Mouse (Mus musculus): ENCODE data around the gene 9530053A07Rik. TPM values are rescaled to one million over a fixed set of nuclear protein-coding genes. Genes with fewer than 3 reads are reported as not detected.
"Not testable (repeated sequence)": the region's sequence is repeated elsewhere in the genome, so short reads cannot be mapped to it uniquely, and the experiment has no call there.

9530053A07Rik gene
- polyA plus RNA-seq, 1 experiment from 2014 or later = 0.06 TPM

DNA sequence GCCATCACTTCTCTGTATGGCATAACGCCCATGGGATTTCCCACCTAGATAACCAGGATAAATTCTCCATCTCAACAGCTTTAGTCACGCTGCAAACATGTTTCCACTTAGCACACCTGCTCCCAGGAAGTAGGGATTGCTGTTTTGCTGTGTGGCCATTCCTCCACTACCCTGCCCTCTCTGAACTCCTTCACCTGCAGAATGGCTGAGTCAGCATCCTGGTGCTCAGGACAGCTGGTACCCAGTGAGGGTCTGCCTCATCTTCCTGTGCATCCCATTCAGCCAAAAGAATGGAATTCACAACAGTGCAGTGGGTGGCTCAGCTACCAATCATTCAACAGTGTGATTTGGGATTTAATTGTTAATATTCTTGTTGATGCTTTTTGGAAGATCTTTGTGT, 14.6 kb upstream of the 9530053A07Rik start:
- WGBS = 80% methylated on average over 2 of the region's 2 CpGs
- H3K27ac ChIP-seq (ENCODE audit: low read length) = no peak overlapping the region
- no peak for ATAC-seq

DNA sequence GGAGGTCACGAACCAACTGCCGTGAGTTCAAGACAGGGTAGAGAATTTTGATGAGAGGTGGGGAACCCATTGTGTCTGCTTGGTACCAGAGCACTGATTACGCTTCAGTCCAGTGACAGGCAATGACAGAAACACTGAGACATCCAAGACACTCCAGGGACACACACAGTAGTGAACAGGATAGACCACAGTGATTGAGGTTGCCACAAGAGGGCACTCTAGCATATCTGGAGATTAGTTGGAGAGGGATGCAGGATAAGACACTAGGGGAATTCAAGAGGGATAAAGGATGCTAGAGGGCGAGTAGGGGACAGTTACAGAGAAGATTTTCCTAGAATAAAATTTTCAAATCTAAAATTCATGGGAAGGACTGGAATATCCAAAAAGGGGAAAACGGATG, 8.3 kb downstream of the 9530053A07Rik start:
- 55% methylated on average over 5 of the region's 5 CpGs for WGBS
- Histone ChIP-seq H3K27ac (ENCODE audit: low read length) (no peak overlapping the region), H3K36me3 (ENCODE audit: control insufficient read depth, insufficient read depth, low read length) (no peaks in the 10 kb centered on the region), H3K9ac (ENCODE audit: low read depth, low read length) (no peak overlapping the region), H3K4me3 (ENCODE audit: low read length) (no peak overlapping the region), H3K4me2 (ENCODE audit: low read depth, low read length) (no peak overlapping the region), H3K9me3 (ENCODE audit: control insufficient read depth, low read length) (no peaks in the 10 kb centered on the region), H3K27me3 (replicated peaks; ENCODE audit: control insufficient read depth, insufficient read depth, low read length) (no peaks in the 10 kb centered on the region), H3K4me1 (ENCODE audit: control insufficient read depth, insufficient read depth, low read length) (no peaks in the 10 kb centered on the region)
- no peak for ATAC-seq

More for the DNA sequence above, 14.6 kb upstream of the 9530053A07Rik start:
- Histone ChIP-seq H3K36me3 (ENCODE audit: control insufficient read depth, insufficient read depth, low read length) (no peaks in the 10 kb centered on the region), H3K9ac (ENCODE audit: low read depth, low read length) (no peak overlapping the region), H3K4me1 (ENCODE audit: control insufficient read depth, insufficient read depth, low read length) (no peaks in the 10 kb centered on the region), H3K9me3 (ENCODE audit: control insufficient read depth, low read length) (no peaks in the 10 kb centered on the region), H3K27me3 (replicated peaks; ENCODE audit: control insufficient read depth, insufficient read depth, low read length) (no peaks in the 10 kb centered on the region), H3K4me3 (ENCODE audit: low read length) (no peak overlapping the region), H3K4me2 (ENCODE audit: low read depth, low read length) (no peak overlapping the region)

GRCm38 (mm10) chr7:28148263-28148662, 19.0 kb downstream of the 9530053A07Rik start:
- Histone ChIP-seq H3K4me2 (ENCODE audit: low read depth, low read length) (no peak overlapping the region), H3K36me3 (ENCODE audit: control insufficient read depth, insufficient read depth, low read length) (no peaks in the 10 kb centered on the region), H3K4me3 (ENCODE audit: low read length) (no peak overlapping the region), H3K27me3 (replicated peaks; ENCODE audit: control insufficient read depth, insufficient read depth, low read length) (no peaks in the 10 kb centered on the region), H3K9ac (ENCODE audit: low read depth, low read length) (no peak overlapping the region), H3K9me3 (ENCODE audit: control insufficient read depth, low read length) (no peaks in the 10 kb centered on the region), H3K27ac (ENCODE audit: low read length) (no peak overlapping the region), H3K4me1 (ENCODE audit: control insufficient read depth, insufficient read depth, low read length) (no peaks in the 10 kb centered on the region)
- ATAC-seq = 0 out of 2 replicates have a peak, but pooled peaks have one; percentile 40
- 17% methylated on average over 3 of the region's 3 CpGs for WGBS

GRCm38 (mm10) chr7:28149841-28150240, 20.6 kb downstream of the 9530053A07Rik start:
- Histone ChIP-seq H3K27me3 (replicated peaks; ENCODE audit: control insufficient read depth, insufficient read depth, low read length) (no peaks in the 10 kb centered on the region), H3K4me2 (ENCODE audit: low read depth, low read length) (no peak overlapping the region), H3K9me3 (ENCODE audit: control insufficient read depth, low read length) (no peaks in the 10 kb centered on the region), H3K9ac (ENCODE audit: low read depth, low read length) (no peak overlapping the region), H3K27ac (ENCODE audit: low read length) (no peak overlapping the region), H3K4me1 (ENCODE audit: control insufficient read depth, insufficient read depth, low read length) (no peaks in the 10 kb centered on the region), H3K4me3 (ENCODE audit: low read length) (no peak overlapping the region), H3K36me3 (ENCODE audit: control insufficient read depth, insufficient read depth, low read length) (no peaks in the 10 kb centered on the region)
- no peak for ATAC-seq
- WGBS = 81% methylated on average over 1 of the region's 1 CpGs

DNA sequence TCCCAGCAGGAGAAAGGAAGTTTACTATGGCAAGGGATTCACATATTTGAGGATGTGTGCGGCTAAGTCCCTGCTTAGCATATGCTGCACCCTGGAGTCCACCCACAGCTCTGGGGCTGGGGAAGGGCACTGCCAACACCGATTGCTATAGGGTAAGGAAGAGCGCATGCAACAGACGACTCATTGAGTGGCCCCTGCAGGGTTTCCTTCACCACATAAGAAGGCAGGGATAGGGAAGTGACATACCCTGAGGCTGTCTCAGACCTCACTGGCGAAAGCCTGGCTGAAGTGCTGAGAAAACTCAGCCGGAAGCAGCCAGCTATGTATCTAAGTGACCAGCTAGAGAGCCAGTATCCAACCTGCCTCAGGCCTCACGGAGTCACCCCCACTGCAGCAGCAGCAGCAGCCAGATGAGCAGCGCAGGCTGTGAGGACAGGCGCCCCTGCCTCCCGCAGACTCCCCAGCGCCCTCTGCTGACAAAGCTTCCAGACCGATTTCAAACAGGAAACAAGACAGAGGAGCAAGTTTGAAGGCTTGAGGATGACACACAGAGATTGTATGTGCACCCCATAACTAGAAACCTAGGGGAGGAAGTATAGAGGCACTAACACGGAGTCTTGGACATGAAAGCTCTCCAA, 22.4 kb downstream of the 9530053A07Rik start:
- Histone ChIP-seq H3K36me3 (ENCODE audit: control insufficient read depth, insufficient read depth, low read length) (no peaks in the 10 kb centered on the region), H3K4me3 (ENCODE audit: low read length) (no peak overlapping the region), H3K4me1 (ENCODE audit: control insufficient read depth, insufficient read depth, low read length) (no peaks in the 10 kb centered on the region), H3K4me2 (ENCODE audit: low read depth, low read length) (no peak overlapping the region), H3K27ac (ENCODE audit: low read length) (no peak overlapping the region), H3K27me3 (replicated peaks; ENCODE audit: control insufficient read depth, insufficient read depth, low read length) (no peaks in the 10 kb centered on the region), H3K9ac (ENCODE audit: low read depth, low read length) (peak overlapping the region; percentile 6; the same call in 1 of the 2 replicates), H3K9me3 (ENCODE audit: control insufficient read depth, low read length) (no peaks in the 10 kb centered on the region)
- WGBS = 14% methylated on average over 13 of the region's 13 CpGs
- ATAC-seq = no peak

DNA sequence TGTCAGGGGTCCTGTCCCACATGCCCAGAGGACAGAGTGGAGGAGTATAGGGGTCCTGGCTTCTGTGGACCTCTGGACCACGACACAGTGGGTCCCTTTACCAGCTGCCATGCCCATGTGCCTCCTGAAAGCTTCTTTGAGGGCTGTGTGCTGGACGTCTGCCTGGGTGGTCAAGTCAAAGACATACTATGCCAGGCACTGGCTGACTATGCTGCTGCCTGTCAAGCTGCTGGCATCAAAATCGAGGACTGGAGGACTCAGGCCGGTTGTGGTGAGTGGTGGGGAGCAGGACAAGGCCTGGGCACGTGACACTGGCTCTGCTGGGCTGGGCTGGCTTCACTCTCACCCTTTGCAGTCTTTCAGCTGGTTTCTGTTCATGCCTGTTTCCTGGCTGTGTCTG, 24.3 kb downstream of the 9530053A07Rik start:
- WGBS = 51% methylated on average over 4 of the region's 5 CpGs
- H3K4me3 ChIP-seq (ENCODE audit: low read length); H3K9ac ChIP-seq (ENCODE audit: low read depth, low read length); H3K9me3 ChIP-seq (ENCODE audit: control insufficient read depth, low read length); H3K4me2 ChIP-seq (ENCODE audit: low read depth, low read length); ATAC-seq; H3K27me3 ChIP-seq (replicated peaks; ENCODE audit: control insufficient read depth, insufficient read depth, low read length); H3K27ac ChIP-seq (ENCODE audit: low read length); H3K4me1 ChIP-seq (ENCODE audit: control insufficient read depth, insufficient read depth, low read length); H3K36me3 ChIP-seq (ENCODE audit: control insufficient read depth, insufficient read depth, low read length): not testable (repeated sequence)

- WGBS = 44% methylated on average over 6 of the region's 6 CpGs
- no peak for ATAC-seq
- H3K27ac ChIP-seq (ENCODE audit: low read length) = no peak overlapping the region
- H3K4me3 ChIP-seq (ENCODE audit: low read length) = no peak overlapping the region
- H3K4me1 ChIP-seq (ENCODE audit: control insufficient read depth, insufficient read depth, low read length) = no peaks in the 10 kb centered on the region
- no peak overlapping the region for H3K4me2 ChIP-seq (ENCODE audit: low read depth, low read length)
- no peaks in the 10 kb centered on the region for H3K9me3 ChIP-seq (ENCODE audit: control insufficient read depth, low read length)
- no peaks in the 10 kb centered on the region for H3K36me3 ChIP-seq (ENCODE audit: control insufficient read depth, insufficient read depth, low read length)
- H3K27me3 ChIP-seq (replicated peaks; ENCODE audit: control insufficient read depth, insufficient read depth, low read length) = no peaks in the 10 kb centered on the region
- H3K9ac ChIP-seq (ENCODE audit: low read depth, low read length) = 0 out of 2 replicates have a peak overlapping the region, but pooled peaks have one; percentile 10
Observed at GRCm38 (mm10) chr7:28159292-28159691, 30.0 kb downstream of the 9530053A07Rik start.

GRCm38 (mm10) chr7:28159893-28160292, 30.6 kb downstream of the 9530053A07Rik start:
- 79% methylated on average over 3 of the region's 3 CpGs for WGBS
- no peak for ATAC-seq
- Histone ChIP-seq H3K4me1 (ENCODE audit: control insufficient read depth, insufficient read depth, low read length) (no peaks in the 10 kb centered on the region), H3K9me3 (ENCODE audit: control insufficient read depth, low read length) (no peaks in the 10 kb centered on the region), H3K9ac (ENCODE audit: low read depth, low read length) (no peak overlapping the region), H3K27ac (ENCODE audit: low read length) (no peak overlapping the region), H3K36me3 (ENCODE audit: control insufficient read depth, insufficient read depth, low read length) (no peaks in the 10 kb centered on the region), H3K4me3 (ENCODE audit: low read length) (no peak overlapping the region), H3K4me2 (ENCODE audit: low read depth, low read length) (no peak overlapping the region), H3K27me3 (replicated peaks; ENCODE audit: control insufficient read depth, insufficient read depth, low read length) (no peaks in the 10 kb centered on the region)

DNA sequence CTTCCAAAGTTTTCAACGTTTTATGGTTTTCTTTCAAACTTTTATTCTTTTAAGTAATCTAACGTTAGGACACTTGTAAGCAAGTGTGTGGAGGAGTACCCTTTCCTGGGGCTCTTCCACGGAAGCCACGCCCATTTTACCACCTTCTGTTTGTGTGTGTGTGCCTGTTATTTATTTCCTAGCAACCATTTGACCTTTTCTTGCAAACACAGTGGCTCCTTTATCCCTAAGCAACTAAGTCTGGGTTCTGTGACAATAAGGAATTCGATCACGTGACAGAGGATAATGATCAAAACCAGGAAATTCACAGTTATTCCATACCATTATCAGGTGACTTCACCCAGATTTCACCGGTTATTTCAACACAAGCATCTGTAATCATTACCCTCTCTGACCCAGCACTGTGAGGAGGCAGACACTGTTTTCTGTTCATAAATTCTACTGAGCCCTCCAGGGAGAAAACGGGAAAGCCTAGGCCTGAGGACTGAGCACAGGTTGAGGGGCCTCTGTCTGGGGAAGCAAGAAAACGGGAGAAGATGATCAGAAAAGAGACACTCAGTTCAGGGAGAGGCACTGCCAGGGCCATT, 32.0 kb downstream of the 9530053A07Rik start:
- Histone ChIP-seq H3K4me3 (ENCODE audit: low read length) (no peak overlapping the region), H3K9ac (ENCODE audit: low read depth, low read length) (no peak overlapping the region), H3K9me3 (ENCODE audit: control insufficient read depth, low read length) (no peaks in the 10 kb centered on the region), H3K4me2 (ENCODE audit: low read depth, low read length) (no peak overlapping the region; the same call in 1 of the 2 replicates), H3K27ac (ENCODE audit: low read length) (peak overlapping the region; percentile 1; the same call in 1 of the 2 replicates), H3K36me3 (ENCODE audit: control insufficient read depth, insufficient read depth, low read length) (no peaks in the 10 kb centered on the region), H3K27me3 (replicated peaks; ENCODE audit: control insufficient read depth, insufficient read depth, low read length) (no peaks in the 10 kb centered on the region), H3K4me1 (ENCODE audit: control insufficient read depth, insufficient read depth, low read length) (no peaks in the 10 kb centered on the region)
- 39% methylated on average over 9 of the region's 9 CpGs for WGBS
- ATAC-seq = peak; percentile 67
